Mouse (Mus musculus): ENCODE measurements around the gene Rfc1.

DNA sequence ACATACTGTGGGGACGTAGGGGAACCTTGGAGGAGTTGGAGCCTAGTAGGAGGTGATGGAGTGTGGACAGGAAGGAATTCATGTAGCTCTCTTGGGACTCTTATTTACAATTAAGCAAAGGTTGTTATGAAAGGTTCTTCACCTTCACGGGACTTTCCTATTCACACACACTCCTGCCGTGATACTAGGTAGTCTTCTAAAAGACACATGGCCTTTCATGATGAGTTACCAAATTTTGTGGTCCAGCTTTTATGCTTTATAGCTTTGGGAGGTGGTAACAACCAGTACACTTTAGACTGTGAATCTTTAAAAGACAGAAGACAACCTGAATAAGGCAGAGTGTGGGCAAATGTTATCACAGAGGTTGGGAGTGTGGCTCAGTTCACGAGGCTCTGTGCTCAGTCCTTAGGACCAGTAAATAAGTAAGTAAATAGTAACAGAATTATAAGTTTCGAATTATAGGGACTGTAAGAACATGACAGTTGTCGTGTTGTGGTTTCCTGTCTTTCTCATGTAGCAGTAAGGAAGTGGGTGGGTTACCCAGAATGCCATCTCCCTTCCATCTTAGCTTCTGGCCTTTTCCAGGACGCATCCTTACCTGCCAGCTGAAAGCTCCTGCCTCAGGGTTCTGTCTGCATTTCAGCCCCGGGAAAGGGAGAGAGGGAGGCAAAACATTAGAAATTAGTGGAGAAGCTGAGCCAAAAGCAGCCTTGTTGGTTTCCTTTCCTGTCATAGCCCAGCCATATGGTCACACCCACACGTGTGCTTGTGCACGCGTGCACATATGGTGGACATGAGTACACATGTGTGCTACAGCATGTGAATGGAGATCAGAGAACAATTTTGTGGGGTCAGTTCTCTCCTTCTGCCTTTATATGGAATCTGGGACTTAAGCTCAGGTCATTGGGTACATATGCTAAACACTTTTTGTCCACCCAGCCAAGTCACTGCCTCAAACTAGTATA is 117.9 kb downstream of the Rfc1 start:
- TF ChIP-seq CTCF (IDR thresholded peaks at IDR 0.05; ENCODE audit: insufficient read depth, low read length) = no peak
- TF ChIP-seq POLR2A (IDR thresholded peaks at IDR 0.05; ENCODE audit: borderline replicate concordance, extremely low read depth, low read depth, low read length) = no peak
